25 mouse cellular contexts compared by ENCODE assay signal in genomic region chr9:124262987-124263717, GRCm38 (mm10). TPM values are rescaled to one million over a fixed set of nuclear protein-coding genes. Genes with fewer than 3 reads are reported as not detected.
DNase-seq lines count a peak whose midpoint lies in the region; ATAC-seq lines count a peak whose summit lies in the region.
"Had no signal": no experiment of that assay in that cellular context is flagged by ENCODE, and none has a peak within 500 bp of the region (broad histone marks: within the 10 kb centered on the region; RNA-seq: fewer than 3 reads in every experiment).

No protein-coding gene starts in this region.

- DNase-seq in 3T3-L1 (ENCODE audit: low read depth, low spot score) (peak; percentile 62), NIH3T3 (ENCODE audit: low read depth) (peak; percentile 14)
- peak; percentile 50 for DNase-seq in yolk sac, embryonic 10.5 days (ENCODE audit: low spot score)
- no peak for DNase-seq in urinary bladder, adult 18-20 months (ENCODE audit: low spot score in 2 of 2)
- no peak for DNase-seq in gastrocnemius, adult 8-10 months (ENCODE audit: low spot score in 2 of 2)
- DNase-seq in layer of hippocampus, adult 9-10 months (ENCODE audit: low spot score) = no peak
- DNase-seq: adrenal gland, adult 2 months; adrenal gland, postnatal 14 days; cerebellum, adult 11 months; cerebellum, adult 2 months; cerebellum, adult 9-11 months; cerebellum, postnatal 25 days; gastrocnemius, postnatal 14 days; heart, adult 11 months; heart, postnatal 14 days; heart, postnatal 4 days had no signal

- no peak overlapping the region for H3K4me3 ChIP-seq in intestine, embryonic 15.5 days (replicated peaks)
- H3K4me3 ChIP-seq: embryonic facial prominence, embryonic 12.5 days; embryonic facial prominence, embryonic 15.5 days; heart, embryonic 13.5 days had no signal

- H3K36me3 ChIP-seq in intestine, embryonic 15.5 days = no peaks in the 10 kb centered on the region
- H3K36me3 ChIP-seq: embryonic facial prominence, embryonic 12.5 days; embryonic facial prominence, embryonic 15.5 days; heart, embryonic 13.5 days had no signal

- H3K9ac ChIP-seq in intestine, embryonic 15.5 days = no peak overlapping the region
- H3K9ac ChIP-seq: embryonic facial prominence, embryonic 12.5 days; embryonic facial prominence, embryonic 15.5 days; heart, embryonic 13.5 days; hindbrain, embryonic 14.5 days had no signal

- no peaks in the 10 kb centered on the region for H3K27me3 ChIP-seq in intestine, embryonic 15.5 days (replicated peaks)
- H3K27me3 ChIP-seq: embryonic facial prominence, embryonic 12.5 days; embryonic facial prominence, embryonic 15.5 days; heart, embryonic 13.5 days had no signal

- no peak overlapping the region for H3K4me2 ChIP-seq in intestine, embryonic 15.5 days (replicated peaks)
- H3K4me2 ChIP-seq: embryonic facial prominence, embryonic 12.5 days; embryonic facial prominence, embryonic 15.5 days; heart, embryonic 13.5 days; hindbrain, embryonic 14.5 days had no signal

- peak; percentile 80 for ATAC-seq in intestine, embryonic 15.5 days
- ATAC-seq: CD4-positive, CD25-positive, alpha-beta regulatory T cell, adult 4 months; forebrain, embryonic 16.5 days; hindbrain, postnatal 0 days; inflammation-experienced regulatory T-cells, adult 6 months had no signal

- 0 out of 2 replicates have a peak overlapping the region, but pooled peaks have one; percentile 18 for H3K27ac ChIP-seq in intestine, embryonic 15.5 days
- H3K27ac ChIP-seq: embryonic facial prominence, embryonic 12.5 days; embryonic facial prominence, embryonic 15.5 days; heart, embryonic 13.5 days; hindbrain, embryonic 14.5 days; hindbrain, postnatal 0 days had no signal

- no peaks in the 10 kb centered on the region for H3K9me3 ChIP-seq in intestine, embryonic 15.5 days
- H3K9me3 ChIP-seq: embryonic facial prominence, embryonic 12.5 days; embryonic facial prominence, embryonic 15.5 days; heart, embryonic 13.5 days had no signal

- H3K4me1 ChIP-seq in intestine, embryonic 15.5 days (replicated peaks) = no peaks in the 10 kb centered on the region
- H3K4me1 ChIP-seq: embryonic facial prominence, embryonic 12.5 days; embryonic facial prominence, embryonic 15.5 days had no signal

- 70% methylated on average over 4 of the region's 4 CpGs for WGBS in intestine, embryonic 15.5 days

RNA-seq across cellular contexts. Expression of gene 2010315B03Rik, which starts 49.3 kb away (rescaled TPM):
- 14.5 and 15.3 TPM in 2 replicates for polyA plus RNA-seq in intestine, embryonic 15.5 days (2015; fragmentation: Nextera tagmentation; extraction: Ambion mirVana)
- total RNA-seq in gastrocnemius, adult 8-10 months (2022) = 10 to 100 TPM in 2 of 4 experiments, 1 to 10 TPM in 2; 9.2 to 11.8 (median 10.2) TPM

Comparison
In these comparisons a context has a peak if more than half of its experiments do, and no peak if none do; other contexts are left out.
1. DNase-seq: peak in 3T3-L1 (single experiment), NIH3T3 (single experiment) and yolk sac, embryonic 10.5 days (single experiment); none in urinary bladder, adult 18-20 months (0 of 2), gastrocnemius, adult 8-10 months (0 of 2) and layer of hippocampus, adult 9-10 months (single experiment).